Mouse (Mus musculus) CH12.LX (cell line): ENCODE results near the gene Tbx3. TPM values are rescaled to one million over a fixed set of nuclear protein-coding genes. Genes with fewer than 3 reads are reported as not detected.

Source experiments
- DNase-seq: peaks from one replicate; pipeline ENCODE4 v3.0.0-alpha.2; 2013; ENCODE audit errors: extremely low read depth
- H3K27ac ChIP-seq: 2 replicates; pipeline ENCODE4 v1.5.1; 2012; ENCODE audit warnings: low read depth, mild to moderate bottlenecking, control low read depth, moderate library complexity; ENCODE audit not compliant: insufficient read depth
- H3K27me3 ChIP-seq: replicated peaks from 2 replicates; pipeline ENCODE3; 2012; ENCODE audit warnings: inconsistent platforms
- H3K36me3 ChIP-seq, 2 experiments: replicated peaks in 1 of 2; 2 replicates each; pipeline versions ENCODE3 to v1.6.1; 2012; ENCODE audit warnings: inconsistent platforms in 1 of 2, low read length in 1 of 2, mild to moderate bottlenecking in 1 of 2, mixed read lengths in 1 of 2, moderate library complexity in 1 of 2; ENCODE audit not compliant: control insufficient read depth in 1 of 2, insufficient read depth in 1 of 2
- H3K4me1 ChIP-seq, 2 experiments: 2 replicates each; pipeline ENCODE4 v1.6.1; 2012; ENCODE audit warnings: inconsistent platforms in 1 of 2, moderate library complexity in 1 of 2; ENCODE audit not compliant: insufficient read depth in 2 of 2, control insufficient read depth in 1 of 2
- H3K4me2 ChIP-seq: 2 replicates; pipeline ENCODE4 v1.6.1; 2012; ENCODE audit warnings: low read depth, mild to moderate bottlenecking, control low read depth; ENCODE audit not compliant: poor library complexity, insufficient read depth, severe bottlenecking
- H3K4me3 ChIP-seq, 3 experiments: fragments of 150-350 bp in 1 of 3; sonication (generic) in 1 of 3; replicated peaks in 1 of 3; 2 replicates each; pipeline versions ENCODE3 to v1.5.1; 2011 to 2012; ENCODE audit warnings: low read depth in 2 of 3, low read length in 2 of 3, mild to moderate bottlenecking in 2 of 3, moderate library complexity in 2 of 3, control low read depth in 1 of 3, improper control_type of control experiment in 1 of 3, inconsistent platforms in 1 of 3, mixed read lengths in 1 of 3; ENCODE audit not compliant: poor library complexity in 1 of 3
- H3K79me2 ChIP-seq: replicated peaks from 2 replicates; pipeline ENCODE4 v1.6.1; 2012; ENCODE audit warnings: mild to moderate bottlenecking, moderate library complexity; ENCODE audit not compliant: control insufficient read depth, poor library complexity, insufficient read depth, severe bottlenecking; ENCODE audit errors: extremely low read depth
- H3K9ac ChIP-seq: 2 replicates; pipeline ENCODE4 v1.6.1; 2012; ENCODE audit warnings: low read depth, mild to moderate bottlenecking, control low read depth, moderate library complexity; ENCODE audit not compliant: insufficient read depth
- H3K9me3 ChIP-seq: replicated peaks from 2 replicates; pipeline ENCODE3; 2012; ENCODE audit warnings: low read length, inconsistent platforms, mixed read lengths
- CTCF ChIP-seq, 2 experiments: IDR thresholded peaks in 1 of 2; conservative IDR thresholded peaks in 1 of 2; 2 replicates each; pipeline ENCODE4 v1.5.1; 2011 to 2012; ENCODE audit warnings: low read depth in 2 of 2, low read length in 2 of 2, improper control_type of control experiment in 1 of 2, inconsistent platforms in 1 of 2, mild to moderate bottlenecking in 1 of 2, moderate library complexity in 1 of 2
- E2F4 ChIP-seq: IDR thresholded peaks from 2 replicates; pipeline ENCODE4 v1.6.1; 2011; ENCODE audit warnings: low read depth, low read length, improper control_type of control experiment; ENCODE audit not compliant: insufficient replicate concordance
- ELF1 ChIP-seq: IDR thresholded peaks from 2 replicates; pipeline ENCODE4 v1.6.1; 2014; ENCODE audit warnings: low read depth, mild to moderate bottlenecking, inconsistent platforms, low read length, improper control_type of control experiment
- ETS1 ChIP-seq: conservative IDR thresholded peaks from 2 replicates; pipeline ENCODE4 v1.6.1; 2012; ENCODE audit warnings: low read depth, mild to moderate bottlenecking, inconsistent platforms, low read length, improper control_type of control experiment, moderate library complexity
- IRF4 ChIP-seq: IDR thresholded peaks from 2 replicates; pipeline ENCODE4 v1.6.1; 2014; ENCODE audit warnings: low read depth, mild to moderate bottlenecking, inconsistent platforms, low read length, improper control_type of control experiment
- JUN ChIP-seq: IDR thresholded peaks from 2 replicates; pipeline ENCODE4 v1.6.1; 2011; ENCODE audit warnings: low read depth, mild to moderate bottlenecking, low read length, improper control_type of control experiment, moderate library complexity; ENCODE audit not compliant: insufficient read depth
- JUND ChIP-seq: conservative IDR thresholded peaks from 2 replicates; pipeline ENCODE4 v1.6.1; 2011; ENCODE audit warnings: low read depth, low read length, improper control_type of control experiment
- KAT2A ChIP-seq: IDR thresholded peaks from 2 replicates; pipeline ENCODE4 v1.6.1; 2012; ENCODE audit warnings: low read length, improper control_type of control experiment, inconsistent platforms; ENCODE audit not compliant: insufficient replicate concordance
- MAX ChIP-seq: IDR thresholded peaks from 2 replicates; pipeline ENCODE4 v1.6.1; 2011; ENCODE audit warnings: low read length, improper control_type of control experiment
- NELFE ChIP-seq: IDR thresholded peaks from 2 replicates; pipeline ENCODE4 v1.6.1; 2011; ENCODE audit warnings: low read depth, low read length, improper control_type of control experiment
- NRF1 ChIP-seq: IDR thresholded peaks from 2 replicates; pipeline ENCODE4 v1.6.1; 2014; ENCODE audit warnings: low read depth, mild to moderate bottlenecking, inconsistent platforms, low read length, improper control_type of control experiment, moderate library complexity
- PAX5 ChIP-seq: IDR thresholded peaks from 2 replicates; pipeline ENCODE4 v1.6.1; 2012; ENCODE audit warnings: low read length, inconsistent platforms, mixed read lengths
- POLR2AphosphoS2 ChIP-seq: IDR thresholded peaks from 2 replicates; pipeline ENCODE4 v1.6.1; 2011; ENCODE audit warnings: low read depth, low read length, improper control_type of control experiment
- RCOR1 ChIP-seq: conservative IDR thresholded peaks from 2 replicates; pipeline ENCODE4 v1.6.1; 2012; ENCODE audit warnings: low read depth, mild to moderate bottlenecking, inconsistent platforms, low read length, improper control_type of control experiment
- SIN3A ChIP-seq: IDR thresholded peaks from 2 replicates; pipeline ENCODE4 v1.6.1; 2012; ENCODE audit warnings: low read length, improper control_type of control experiment, inconsistent platforms
- UBTF ChIP-seq: IDR thresholded peaks from 2 replicates; pipeline ENCODE4 v1.6.1; 2012; ENCODE audit warnings: low read depth, mild to moderate bottlenecking, inconsistent platforms, low read length, improper control_type of control experiment, moderate library complexity
- USF1 ChIP-seq: IDR thresholded peaks from 2 replicates; pipeline ENCODE4 v1.6.1; 2014; ENCODE audit warnings: low read depth, mild to moderate bottlenecking, inconsistent platforms, low read length, improper control_type of control experiment
- USF2 ChIP-seq: conservative IDR thresholded peaks from 2 replicates; pipeline ENCODE4 v1.6.1; 2011; ENCODE audit warnings: low read depth, low read length, improper control_type of control experiment
- ZC3H11A ChIP-seq: IDR thresholded peaks from 2 replicates; pipeline ENCODE4 v1.6.1; 2012; ENCODE audit warnings: low read depth, mild to moderate bottlenecking, inconsistent platforms, low read length, improper control_type of control experiment
- ZKSCAN1 ChIP-seq: IDR thresholded peaks from 2 replicates; pipeline ENCODE4 v1.6.1; 2012; ENCODE audit warnings: low read depth, inconsistent platforms, low read length, improper control_type of control experiment, borderline replicate concordance
- dilution Hi-C: fragments of 300-500 bp; cut with MboI; formaldehyde crosslinking; loops from 2 replicates; pipeline ENCODE4 v1.14.3; 2020; ENCODE audit warnings: low sequenced_read_pairs; ENCODE audit not compliant: extremely low pct_unique_long_range_greater_than_20kb, extremely low pct_ligation_motif_present
- in situ Hi-C: fragments of 300-500 bp; cut with MboI; formaldehyde crosslinking; loops from 3 replicates; pipeline ENCODE4 v1.14.3; 2019; ENCODE audit warnings: low sequenced_read_pairs, low pct_ligation_motif_present, low pct_unique_long_range_greater_than_20kb, mixed read lengths
- polyA plus RNA-seq: library from polyadenylated mRNA; unstranded; fragments of >175 nt; gene quantifications from 2 replicates; pipeline ENCODE4 v1.2.1, GENCODE M21; 2012; ENCODE audit warnings: low read depth; ENCODE audit not compliant: insufficient read length
- total RNA-seq, 2 experiments: library from RNA; depleted of rRNA; stranded (reverse); fragments of 300-350 nt in 1 of 2; fragments of >200 nt in 1 of 2; gene quantifications; 2 replicates each; pipeline ENCODE4 v1.2.3; 2012 to 2014

The Tbx3 gene
- total and polyA plus RNA-seq, 3 experiments, result not detected

DNA sequence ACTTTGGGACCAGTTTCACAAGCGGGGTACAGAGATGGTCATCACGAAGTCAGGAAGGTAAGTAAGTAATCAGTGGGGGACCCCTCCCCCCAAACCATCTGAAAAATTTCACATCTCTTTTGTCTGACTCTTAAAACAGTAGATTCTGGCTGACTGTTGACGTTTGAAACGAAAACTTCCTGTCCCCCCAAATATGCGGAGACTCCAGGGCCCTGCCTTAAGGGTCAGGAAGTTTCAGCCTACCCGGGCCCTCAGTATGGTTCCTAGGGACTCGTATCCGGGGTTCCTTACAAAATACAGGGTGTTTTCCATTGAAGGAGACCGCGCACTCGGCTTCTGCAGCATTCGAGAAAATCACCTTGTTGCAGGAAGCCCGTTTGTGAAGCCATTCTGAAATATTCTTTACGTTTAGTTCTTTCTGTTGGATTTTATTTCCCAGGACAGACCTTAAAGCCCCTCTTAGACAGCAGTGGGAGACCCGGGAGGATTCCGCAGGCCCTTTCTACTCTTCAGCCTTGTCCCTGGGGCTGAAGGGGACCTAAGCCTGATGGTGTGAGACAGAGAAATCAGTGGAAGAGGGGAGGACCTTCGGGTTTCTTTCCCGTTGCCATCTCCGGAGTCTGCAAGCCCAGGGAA is 2.0 kb downstream of the Tbx3 start:
- Histone ChIP-seq H3K79me2 (no peaks in the 10 kb centered on the region), H3K9me3 (peaks cover 85% of the 10 kb centered on the region), H3K27ac (no peak overlapping the region), H3K4me3 (no peak overlapping the region), H3K4me2 (no peak overlapping the region), H3K27me3 (no peaks in the 10 kb centered on the region), H3K36me3 (no peaks in the 10 kb centered on the region), H3K9ac (no peak overlapping the region), H3K4me1 (no peaks in the 10 kb centered on the region)
- in situ Hi-C loops, result no loop called here
- dilution Hi-C loops, result no loop called here
- TF ChIP-seq ETS1 (no peak), JUND (no peak), USF1 (no peak), UBTF (no peak), PAX5 (no peak), MAX (no peak)
- DNase-seq, result no peak

DNA sequence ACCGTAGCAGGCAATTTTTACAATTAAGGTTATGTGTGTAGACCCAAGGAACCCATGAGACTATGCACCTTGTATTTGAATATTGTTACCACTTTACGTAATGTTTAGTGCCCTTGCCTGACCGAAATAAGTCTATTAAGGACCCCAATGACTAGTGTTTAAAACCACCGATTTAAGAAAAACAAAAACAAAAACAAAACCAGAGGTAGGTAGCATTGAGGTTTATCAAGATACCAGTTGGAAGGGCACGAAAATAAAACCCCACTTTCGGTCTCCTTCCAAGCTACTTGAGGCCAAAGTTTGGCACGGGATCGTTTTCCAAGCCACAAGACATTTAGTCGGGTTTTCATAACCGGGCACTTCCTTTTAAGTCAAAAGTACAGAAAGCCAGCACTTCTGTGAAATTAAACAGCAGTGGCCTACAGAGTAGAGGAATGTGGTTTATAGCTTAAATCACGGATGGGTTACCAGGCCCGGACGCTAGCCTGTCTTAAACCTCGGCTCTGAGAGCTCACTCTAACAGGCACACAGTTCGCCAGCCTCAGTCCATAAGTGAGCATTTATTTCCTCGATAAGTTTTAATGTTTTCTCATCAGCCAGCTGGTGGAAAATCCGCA is 2.6 kb downstream of the Tbx3 start:
- no peaks in the 10 kb centered on the region for H3K79me2 ChIP-seq
- no peak for DNase-seq
- H3K4me3 ChIP-seq, result no peak overlapping the region
- H3K36me3 ChIP-seq, result no peaks in the 10 kb centered on the region
- dilution Hi-C loops (no loop called here), in situ Hi-C loops (no loop called here)
- no peak for TF ChIP-seq USF1
- no peak for TF ChIP-seq E2F4
- no peak for TF ChIP-seq JUND
- TF ChIP-seq JUN, result no peak
- TF ChIP-seq NRF1, result no peak
- H3K4me2 ChIP-seq, result no peak overlapping the region
- H3K4me1 ChIP-seq, result no peaks in the 10 kb centered on the region
- no peaks in the 10 kb centered on the region for H3K27me3 ChIP-seq
- no peak overlapping the region for H3K27ac ChIP-seq
- no peak overlapping the region for H3K9ac ChIP-seq
- H3K9me3 ChIP-seq, result peaks cover 84% of the 10 kb centered on the region

DNA sequence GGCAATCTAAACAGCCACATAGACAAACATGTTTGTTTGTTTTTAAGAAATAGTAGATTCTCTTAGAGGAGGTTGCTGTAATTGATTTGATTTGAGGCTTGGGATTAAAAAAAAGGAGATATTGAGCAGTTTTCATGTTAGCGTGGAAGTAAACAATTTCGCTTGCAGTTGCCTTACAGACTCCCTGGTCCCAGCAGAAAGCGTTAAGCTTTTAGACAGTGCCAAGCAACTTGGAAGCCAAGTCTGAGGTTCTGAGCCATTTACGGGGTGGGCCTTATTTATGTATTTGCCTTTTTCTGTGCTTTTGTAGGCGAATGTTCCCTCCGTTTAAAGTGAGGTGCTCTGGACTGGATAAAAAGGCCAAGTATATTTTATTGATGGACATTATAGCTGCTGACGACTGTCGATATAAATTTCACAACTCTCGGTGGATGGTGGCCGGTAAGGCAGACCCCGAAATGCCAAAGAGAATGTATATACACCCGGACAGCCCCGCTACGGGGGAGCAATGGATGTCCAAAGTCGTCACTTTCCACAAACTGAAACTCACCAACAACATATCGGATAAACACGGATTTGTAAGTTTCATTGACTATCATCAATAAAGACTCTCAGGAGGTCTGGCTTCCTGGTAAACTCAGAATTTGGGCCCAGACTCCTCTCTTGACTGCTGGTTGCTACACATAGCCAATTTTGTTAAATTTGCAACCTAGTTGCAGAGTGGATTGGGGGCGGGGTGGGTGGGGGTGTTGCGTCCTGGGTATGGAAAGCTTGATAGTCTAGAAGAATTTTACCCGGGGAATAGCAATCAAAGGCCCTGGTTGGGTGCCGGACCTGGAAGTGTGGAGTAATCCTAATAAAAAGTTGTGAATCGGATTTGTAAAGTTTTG is 3.5 kb downstream of the Tbx3 start:
- H3K79me2 ChIP-seq, result no peaks in the 10 kb centered on the region

More for the DNA sequence above, 3.5 kb downstream of the Tbx3 start:
- no peaks in the 10 kb centered on the region for H3K4me1 ChIP-seq
- no peak for DNase-seq
- dilution Hi-C loops (no loop called here), in situ Hi-C loops (no loop called here)
- H3K9ac ChIP-seq, result no peak overlapping the region
- TF ChIP-seq USF2 (no peak), NELFE (no peak), NRF1 (no peak), JUN (no peak), CTCF (conservative IDR thresholded peaks at IDR 0.05 in 1 of 2, IDR thresholded peaks at IDR 0.05 in 1 of 2; ENCODE audit: low read depth in 2 of 2, low read length in 2 of 2) (no peak), RCOR1 (no peak), ZKSCAN1 (no peak), ELF1 (no peak), ETS1 (no peak), POLR2AphosphoS2 (no peak), IRF4 (no peak), ZC3H11A (no peak), JUND (no peak), KAT2A (no peak), USF1 (no peak), SIN3A (no peak)
- no peaks in the 10 kb centered on the region for H3K27me3 ChIP-seq
- no peak overlapping the region for H3K27ac ChIP-seq
- H3K9me3 ChIP-seq, result peaks cover 84% of the 10 kb centered on the region
- H3K4me3 ChIP-seq, result no peak overlapping the region
- no peak overlapping the region for H3K4me2 ChIP-seq
- H3K36me3 ChIP-seq, result no peaks in the 10 kb centered on the region
